Mouse (Mus musculus) right cerebral cortex, adult 18-20 months (tissue): ENCODE measurements at regions not wholly inside any gene's neighbourhood (a gene's known extent, or its start where the extent isn't known, plus 50 kb on each side); places are given as distances from the start of the nearest gene placed in this dataset.
"Not testable (repeated sequence)": the region's sequence is repeated elsewhere in the genome, so short reads cannot be mapped to it uniquely, and the experiment has no call there.

ENCODE experiments used
- DNase-seq: peaks from one replicate; pipeline ENCODE4 v3.0.0; 2022; ENCODE audit warnings: mixed read lengths

DNA sequence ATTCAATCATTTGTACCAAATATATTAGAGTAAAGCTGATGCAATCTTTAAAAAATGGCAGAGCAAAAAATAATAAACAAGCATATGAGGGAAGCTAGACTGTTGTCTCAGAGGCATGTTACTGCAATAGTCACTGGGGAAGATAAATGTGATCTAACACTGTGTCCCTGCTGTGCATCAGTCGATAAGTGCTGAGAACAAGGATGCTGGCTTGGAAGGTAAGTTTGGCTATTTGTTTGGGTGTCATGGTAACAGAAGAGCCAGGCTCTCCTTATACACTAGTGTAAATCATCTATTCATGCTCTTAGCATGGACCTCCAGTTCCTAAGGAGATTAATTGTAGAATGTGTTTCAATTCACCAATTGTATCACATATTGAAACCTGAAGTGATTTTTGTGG is 102.0 kb upstream of the Ghr start:
- DNase-seq = no peak

DNA sequence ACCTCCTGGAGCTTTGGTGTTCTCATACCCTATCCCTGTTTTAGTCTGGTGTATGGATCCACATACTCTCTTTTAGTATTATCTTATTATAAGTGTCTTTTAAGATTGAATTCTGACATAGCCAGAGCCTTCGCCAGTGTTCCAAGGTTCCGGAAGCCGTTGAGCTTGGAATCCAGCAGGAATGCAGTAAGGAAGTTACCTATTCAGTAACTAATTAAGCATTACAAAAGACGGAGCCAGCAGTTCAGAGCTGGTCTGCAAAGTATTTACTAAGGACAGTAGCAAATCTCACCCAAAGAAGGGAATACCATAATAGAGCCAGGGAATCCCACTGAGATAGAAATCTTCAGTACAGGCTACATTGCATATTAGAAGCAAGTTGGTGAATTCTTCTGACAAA is 93.7 kb upstream of the Ghr start:
- DNase-seq = not testable (repeated sequence)

DNA sequence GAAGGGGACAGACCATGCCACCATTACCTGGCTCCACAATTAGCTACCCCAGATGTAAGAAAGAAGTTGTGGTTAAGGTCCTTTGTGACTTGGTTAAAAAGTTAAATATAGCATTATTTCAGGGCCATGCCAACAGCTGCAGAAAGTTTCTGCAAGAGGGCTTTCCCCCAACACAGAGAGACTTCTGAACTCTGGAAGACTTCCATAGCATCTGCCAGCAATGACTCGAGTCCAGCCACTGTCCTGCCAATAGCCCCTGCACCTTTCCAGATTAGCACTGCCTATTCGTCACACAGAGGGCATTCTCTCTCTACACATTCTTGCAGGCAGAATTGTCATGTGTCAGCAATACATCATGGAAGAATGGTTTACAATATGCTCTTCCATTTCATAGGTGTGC is 89.3 kb upstream of the Ghr start:
- no peak for DNase-seq

DNA sequence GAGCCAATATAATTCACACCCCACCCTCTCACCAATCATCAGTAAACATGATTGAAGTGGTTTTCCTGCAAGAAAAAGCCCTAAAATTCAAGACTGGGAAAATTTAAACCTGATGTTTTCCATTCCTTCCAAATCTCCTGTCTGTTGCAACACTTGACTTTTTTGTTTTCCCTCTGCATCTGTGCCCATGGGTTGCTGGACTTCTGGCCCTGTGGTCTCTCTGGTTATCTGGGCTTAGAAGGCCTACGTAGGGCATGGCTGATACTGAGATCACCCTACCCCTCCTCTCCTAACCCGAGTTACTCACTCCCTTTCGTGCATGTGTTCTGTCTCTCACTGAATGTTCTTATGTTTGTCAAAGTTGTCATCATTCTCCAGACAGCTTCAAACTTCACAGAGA is 87.9 kb upstream of the Ghr start:
- DNase-seq = no peak

DNA sequence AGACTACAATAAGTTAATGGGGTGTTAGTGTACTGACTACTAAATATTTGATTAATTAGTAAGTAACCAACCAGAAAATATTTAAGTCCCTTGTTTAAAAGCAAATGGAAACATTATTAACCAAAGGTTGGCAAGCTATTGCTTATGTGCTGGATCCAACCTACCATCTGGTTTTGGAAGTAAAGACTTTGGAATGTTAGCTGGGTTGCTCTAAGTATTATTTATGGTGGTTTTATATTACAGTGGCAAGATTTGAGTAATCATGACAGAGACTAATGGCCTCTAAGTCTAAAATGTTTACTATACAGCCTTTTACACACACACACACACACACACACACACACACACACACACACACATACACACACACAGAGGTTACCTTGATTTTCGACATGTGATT is 86.1 kb upstream of the Ghr start:
- DNase-seq = no peak

DNA sequence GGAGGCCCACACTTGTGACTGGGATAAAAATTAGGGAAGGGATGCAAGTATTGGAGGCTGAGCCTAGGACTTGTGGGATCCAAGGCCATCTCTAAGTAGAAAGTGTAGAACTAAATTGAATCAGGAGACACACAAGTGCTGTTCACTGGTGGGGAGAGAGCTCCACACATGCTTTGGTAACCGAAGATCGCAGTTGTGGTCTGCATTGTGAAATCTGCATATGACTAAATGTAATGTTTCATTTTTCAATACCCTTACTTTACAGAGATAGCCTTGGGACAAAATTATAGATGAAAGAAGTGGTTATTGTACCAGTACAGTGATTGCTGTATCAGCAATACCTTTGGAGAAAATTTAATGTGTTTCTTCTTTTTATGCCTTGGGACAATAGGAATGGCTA is 85.6 kb upstream of the Ghr start:
- DNase-seq = no peak

DNA sequence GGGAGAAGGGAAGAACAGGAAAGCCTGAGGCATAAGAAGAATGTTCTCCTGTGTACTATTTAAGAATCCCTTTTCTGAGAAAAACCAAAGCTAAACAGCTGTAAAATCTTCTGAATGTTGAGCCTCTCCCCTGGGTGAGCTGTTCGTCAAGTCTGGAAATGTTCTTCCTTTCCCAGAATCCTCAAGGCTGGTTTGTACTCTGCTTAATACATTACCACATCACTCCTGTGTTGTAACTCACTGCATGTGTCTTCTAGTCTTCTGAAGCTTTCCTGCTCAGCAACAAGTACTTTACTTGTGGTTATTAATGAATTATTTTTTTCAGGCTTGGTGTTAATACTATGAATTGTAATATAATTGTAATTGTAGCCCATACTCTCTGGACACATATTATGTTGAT is 65.4 kb upstream of the Ghr start:
- no peak for DNase-seq

DNA sequence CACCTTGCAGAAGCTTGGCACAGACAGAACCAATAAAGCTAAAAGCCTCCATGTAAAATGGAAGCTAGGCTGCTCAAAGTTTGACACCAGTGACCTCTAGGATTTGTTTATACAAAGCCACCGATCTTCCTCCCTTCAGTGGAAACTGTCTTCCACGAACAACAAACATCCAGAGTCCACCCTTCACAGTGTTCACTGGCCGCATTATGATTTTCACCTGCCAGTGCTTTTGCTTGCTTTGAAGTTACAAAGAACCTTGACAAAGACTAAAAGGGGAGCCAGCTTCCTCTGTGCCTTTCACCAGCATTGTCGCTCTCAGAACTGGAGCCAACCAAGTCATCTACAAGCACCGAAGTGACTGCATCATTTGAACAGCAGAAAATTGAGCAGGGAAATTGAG is 56.8 kb upstream of the Ghr start:
- no peak for DNase-seq
